Mouse (Mus musculus) kidney, adult 2 months (tissue): ENCODE results near the gene Akap12. TPM values are rescaled to one million over a fixed set of nuclear protein-coding genes. Genes with fewer than 3 reads are reported as not detected.

Source experiments
- DNase-seq: peaks from one replicate; pipeline ENCODE4 v3.0.0; 2021
- H3K27ac ChIP-seq: fragments of 200-500 bp; 2 replicates; pipeline ENCODE4 v1.5.1; 2012; ENCODE audit warnings: low read depth, low read length, control low read depth, inconsistent platforms; ENCODE audit not compliant: insufficient read depth
- H3K27me3 ChIP-seq: fragments of 200-500 bp; replicated peaks from 2 replicates; pipeline ENCODE4 v1.6.1; 2012; ENCODE audit warnings: mild to moderate bottlenecking, moderate library complexity, low read length, inconsistent platforms; ENCODE audit not compliant: control insufficient read depth, insufficient read depth
- H3K36me3 ChIP-seq: fragments of 200-500 bp; 2 replicates; pipeline ENCODE4 v1.6.1; 2012; ENCODE audit warnings: mild to moderate bottlenecking, moderate library complexity, low read length, inconsistent platforms; ENCODE audit not compliant: control insufficient read depth, insufficient read depth
- H3K4me1 ChIP-seq: fragments of 200-500 bp; 2 replicates; pipeline ENCODE4 v1.6.1; 2011; ENCODE audit warnings: low read length; ENCODE audit not compliant: control insufficient read depth, insufficient read depth
- H3K4me3 ChIP-seq: fragments of 200-500 bp; 2 replicates; pipeline ENCODE4 v1.5.1; 2011; ENCODE audit warnings: mild to moderate bottlenecking, low read depth, low read length, control low read depth; ENCODE audit not compliant: insufficient read depth
- CTCF ChIP-seq: fragments of 200-500 bp; conservative IDR thresholded peaks from 2 replicates; pipeline ENCODE4 v1.5.1; 2011; ENCODE audit warnings: low read depth, mild to moderate bottlenecking, control low read depth, low read length, moderate library complexity, mixed read lengths; ENCODE audit not compliant: insufficient read depth, insufficient read length
- POLR2A ChIP-seq: fragments of 200-500 bp; IDR thresholded peaks from one replicate; pipeline ENCODE4 v1.6.1; 2011; ENCODE audit warnings: low read depth, low read length, control low read depth
- WGBS: fragments of 180-500 bp; shearing (Covaris S2); methylation state at CpG from one replicate; pipeline ENCODE4 v1.1.7; 2018; 5-methylcytosine and 5-hydroxymethylcytosine counted together
- polyA plus RNA-seq: library from polyadenylated mRNA; depleted of rRNA; stranded (reverse); fragments of >200 nt; gene quantifications from 2 replicates; pipeline ENCODE4 v1.2.3, GENCODE M21; 2012

Akap12 gene
- polyA plus RNA-seq, 1 experiment, result 6.0 TPM

DNA sequence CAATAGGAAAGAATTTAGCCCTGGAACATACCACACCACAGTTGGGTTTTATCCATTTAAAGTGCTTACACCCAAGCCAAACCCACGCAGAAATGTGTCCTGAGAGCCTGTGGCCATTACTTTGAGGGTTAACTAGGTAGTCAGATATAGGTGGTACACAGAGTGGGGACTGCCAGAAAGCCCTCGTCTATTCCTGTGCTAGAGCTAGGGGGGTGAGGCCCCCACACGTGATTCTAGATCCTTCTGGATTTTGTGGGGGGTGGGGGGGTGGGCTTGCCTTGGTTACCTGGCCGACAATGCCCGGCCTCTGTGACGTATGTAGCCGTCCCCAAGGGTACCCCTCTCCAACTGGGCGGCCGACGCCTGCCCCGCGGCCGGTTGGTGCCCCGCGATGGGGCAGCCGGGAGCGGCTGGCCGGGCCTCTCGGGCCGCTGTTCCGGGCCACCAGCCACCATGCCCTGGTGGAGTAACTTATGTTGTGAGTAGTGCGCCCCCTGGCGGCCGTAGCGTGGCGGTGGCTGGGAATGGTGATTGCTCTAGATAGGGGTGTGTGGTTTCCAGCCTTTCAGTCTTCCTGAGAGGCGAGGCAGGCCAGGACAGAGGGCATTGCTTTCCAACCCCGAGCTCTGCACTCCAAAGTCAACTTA is 80.4 kb downstream of the Akap12 start:
- TF ChIP-seq CTCF (peak; percentile 84), POLR2A (no peak)
- H3K27ac ChIP-seq, result no peak overlapping the region
- peak overlapping the region; percentile 35; the same call in 1 of the 2 replicates for H3K4me3 ChIP-seq
- H3K4me1 ChIP-seq, result no peaks in the 10 kb centered on the region
- H3K36me3 ChIP-seq, result no peaks in the 10 kb centered on the region
- 6% methylated on average over 28 of the region's 28 CpGs for WGBS
- DNase-seq, result peak; percentile 95
- H3K27me3 ChIP-seq, result no peaks in the 10 kb centered on the region

DNA sequence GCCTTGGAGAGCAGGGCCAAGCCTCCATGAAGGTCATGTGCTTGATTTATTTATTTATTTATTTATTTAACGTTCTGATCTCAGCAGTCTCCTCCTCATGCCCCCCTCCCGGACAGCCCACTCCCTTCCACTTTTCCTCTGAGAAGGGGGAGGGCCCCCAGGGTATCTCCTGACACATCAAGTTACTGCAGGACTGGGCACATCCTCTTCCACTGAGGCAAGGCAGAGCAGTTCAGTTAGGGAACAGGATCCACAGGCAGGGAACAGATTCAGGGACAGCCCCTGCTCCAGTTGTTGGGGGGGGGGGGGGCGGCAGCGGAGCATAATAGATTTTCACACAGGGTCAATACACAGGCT is 80.9 kb downstream of the Akap12 start:
- Histone ChIP-seq H3K27ac (no peak overlapping the region), H3K27me3 (no peaks in the 10 kb centered on the region), H3K4me1 (no peaks in the 10 kb centered on the region), H3K36me3 (no peaks in the 10 kb centered on the region), H3K4me3 (no peak overlapping the region)
- TF ChIP-seq CTCF (no peak), POLR2A (no peak)
- no peak for DNase-seq
- WGBS, result 38% methylated on average over 4 of the region's 4 CpGs

DNA sequence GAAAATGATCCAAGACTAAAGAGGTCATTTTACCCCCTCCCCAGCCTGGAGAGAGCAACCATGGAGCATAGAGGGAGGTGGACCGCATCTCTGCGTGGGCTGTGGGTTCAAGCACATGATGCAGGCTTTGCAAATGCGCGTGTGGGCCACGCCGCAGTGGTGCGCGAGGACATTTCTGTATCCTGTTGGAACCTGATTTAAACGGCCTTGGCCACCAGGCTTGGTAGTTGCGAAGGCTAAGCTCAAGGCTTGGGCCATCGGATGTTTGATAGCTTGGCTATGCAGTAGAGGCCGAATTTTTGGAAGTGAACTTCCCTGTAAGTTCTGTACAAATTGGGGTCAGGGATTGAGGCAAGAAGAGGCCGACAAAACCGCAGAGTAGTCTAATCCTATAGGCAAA is 81.4 kb downstream of the Akap12 start:
- WGBS, result 97% methylated on average over 14 of the region's 14 CpGs

DNA sequence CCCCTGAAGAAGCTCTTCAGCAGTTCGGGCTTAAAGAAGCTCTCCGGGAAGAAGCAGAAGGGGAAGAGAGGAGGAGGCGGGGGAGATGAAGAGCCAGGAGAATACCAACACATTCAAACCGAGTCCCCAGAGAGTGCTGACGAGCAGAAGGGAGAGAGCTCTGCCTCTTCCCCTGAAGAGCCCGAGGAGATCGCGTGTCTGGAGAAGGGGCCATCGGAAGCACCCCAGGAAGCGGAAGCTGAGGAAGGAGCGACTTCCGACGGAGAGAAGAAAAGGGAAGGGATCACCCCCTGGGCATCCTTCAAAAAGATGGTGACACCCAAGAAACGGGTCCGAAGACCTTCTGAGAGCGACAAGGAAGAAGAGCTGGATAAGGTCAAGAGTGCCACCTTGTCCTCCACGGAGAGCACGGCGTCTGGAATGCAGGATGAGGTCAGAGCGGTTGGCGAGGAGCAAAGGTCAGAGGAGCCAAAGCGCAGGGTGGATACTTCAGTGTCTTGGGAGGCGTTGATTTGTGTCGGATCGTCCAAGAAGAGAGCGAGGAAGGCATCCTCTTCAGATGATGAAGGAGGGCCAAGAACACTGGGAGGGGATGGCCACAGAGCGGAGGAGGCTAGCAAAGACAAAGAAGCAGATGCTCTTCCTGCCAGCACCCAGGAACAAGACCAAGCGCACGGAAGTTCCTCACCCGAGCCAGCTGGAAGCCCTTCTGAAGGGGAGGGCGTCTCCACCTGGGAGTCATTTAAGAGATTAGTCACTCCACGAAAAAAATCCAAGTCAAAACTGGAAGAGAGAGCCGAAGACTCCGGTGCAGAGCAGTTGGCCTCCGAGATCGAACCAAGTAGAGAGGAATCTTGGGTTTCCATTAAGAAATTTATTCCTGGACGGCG is 88.4 kb downstream of the Akap12 start:
- Histone ChIP-seq H3K4me1 (no peaks in the 10 kb centered on the region), H3K27me3 (no peaks in the 10 kb centered on the region), H3K27ac (no peak overlapping the region), H3K4me3 (no peak overlapping the region), H3K36me3 (no peaks in the 10 kb centered on the region)
- no peak for DNase-seq
- no peak for TF ChIP-seq CTCF
- TF ChIP-seq POLR2A, result no peak
- WGBS, result 83% methylated on average over 38 of the region's 38 CpGs

More for the DNA sequence above, 81.4 kb downstream of the Akap12 start:
- no peak overlapping the region for H3K27ac ChIP-seq
- DNase-seq, result no peak
- H3K36me3 ChIP-seq, result no peaks in the 10 kb centered on the region
- no peaks in the 10 kb centered on the region for H3K27me3 ChIP-seq
- no peaks in the 10 kb centered on the region for H3K4me1 ChIP-seq
- H3K4me3 ChIP-seq, result no peak overlapping the region
- TF ChIP-seq POLR2A, result no peak
- TF ChIP-seq CTCF, result no peak

DNA sequence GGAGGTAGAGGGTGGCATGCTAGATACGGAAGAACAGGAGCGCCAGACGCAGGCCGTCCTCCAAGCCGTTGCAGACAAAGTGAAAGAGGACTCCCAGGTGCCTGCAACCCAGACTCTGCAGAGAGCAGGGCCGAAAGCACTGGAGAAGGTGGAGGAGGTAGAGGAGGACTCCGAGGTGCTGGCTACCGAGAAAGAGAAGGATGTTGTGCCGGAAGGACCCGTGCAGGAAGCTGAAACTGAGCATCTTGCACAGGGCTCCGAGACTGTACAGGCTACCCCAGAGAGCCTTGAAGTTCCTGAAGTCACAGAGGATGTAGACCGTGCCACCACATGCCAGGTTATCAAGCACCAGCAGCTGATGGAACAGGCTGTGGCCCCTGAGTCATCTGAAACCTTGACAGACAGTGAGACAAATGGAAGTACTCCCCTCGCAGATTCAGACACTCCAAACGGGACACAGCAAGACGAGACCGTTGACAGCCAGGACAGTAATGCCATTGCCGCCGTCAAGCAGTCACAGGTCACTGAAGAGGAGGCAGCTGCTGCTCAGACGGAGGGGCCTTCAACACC is 89.8 kb downstream of the Akap12 start:
- WGBS, result 70% methylated on average over 19 of the region's 19 CpGs
- H3K4me3 ChIP-seq, result no peak overlapping the region
- H3K4me1 ChIP-seq, result no peaks in the 10 kb centered on the region
- H3K27ac ChIP-seq, result no peak overlapping the region
- H3K36me3 ChIP-seq, result no peaks in the 10 kb centered on the region
- H3K27me3 ChIP-seq, result no peaks in the 10 kb centered on the region
- TF ChIP-seq POLR2A (no peak), CTCF (no peak)
- DNase-seq, result no peak

DNA sequence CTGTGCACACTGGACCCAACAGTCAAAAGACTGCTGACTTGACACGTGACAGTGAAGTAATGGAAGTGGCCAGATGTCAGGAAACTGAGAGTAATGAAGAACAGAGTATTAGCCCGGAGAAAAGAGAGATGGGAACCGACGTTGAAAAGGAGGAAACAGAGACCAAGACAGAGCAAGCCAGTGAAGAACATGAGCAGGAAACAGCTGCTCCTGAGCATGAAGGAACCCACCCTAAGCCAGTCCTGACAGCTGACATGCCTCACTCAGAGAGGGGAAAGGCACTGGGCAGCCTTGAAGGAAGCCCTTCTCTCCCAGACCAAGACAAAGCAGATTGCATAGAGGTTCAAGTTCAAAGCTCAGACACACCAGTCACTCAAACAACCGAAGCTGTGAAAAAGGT is 90.5 kb downstream of the Akap12 start:
- DNase-seq, result no peak
- 57% methylated on average over 5 of the region's 5 CpGs for WGBS
- no peak for TF ChIP-seq CTCF
- TF ChIP-seq POLR2A, result no peak
- Histone ChIP-seq H3K4me3 (no peak overlapping the region), H3K27me3 (no peaks in the 10 kb centered on the region), H3K4me1 (no peaks in the 10 kb centered on the region), H3K36me3 (no peaks in the 10 kb centered on the region), H3K27ac (no peak overlapping the region)

DNA sequence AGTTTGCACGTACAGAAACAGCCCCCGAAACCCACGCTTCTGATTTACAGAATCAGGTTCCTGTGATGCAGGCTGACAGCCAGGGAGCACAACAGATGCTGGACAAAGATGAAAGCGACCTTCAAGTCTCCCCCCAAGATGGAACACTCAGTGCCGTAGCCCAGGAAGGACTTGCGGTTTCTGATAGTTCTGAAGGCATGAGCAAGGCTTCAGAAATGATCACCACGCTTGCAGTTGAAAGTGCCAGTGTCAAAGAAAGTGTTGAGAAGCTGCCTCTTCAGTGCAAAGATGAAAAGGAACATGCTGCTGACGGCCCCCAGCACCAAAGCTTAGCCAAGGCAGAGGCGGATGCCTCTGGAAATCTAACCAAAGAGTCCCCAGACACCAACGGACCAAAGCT is 91.3 kb downstream of the Akap12 start:
- Histone ChIP-seq H3K36me3 (no peaks in the 10 kb centered on the region), H3K4me1 (no peaks in the 10 kb centered on the region), H3K27me3 (no peaks in the 10 kb centered on the region), H3K27ac (no peak overlapping the region), H3K4me3 (no peak overlapping the region)
- TF ChIP-seq CTCF (no peak), POLR2A (no peak)
- DNase-seq, result no peak
- 90% methylated on average over 10 of the region's 10 CpGs for WGBS
